In genomic region chr11:66122017-66122416, GRCm38 (mm10) we compare ENCODE assay signal across 8 mouse cellular contexts. TPM values are rescaled to one million over a fixed set of nuclear protein-coding genes. Genes with fewer than 3 reads are reported as not detected.
DNase-seq lines count a peak whose midpoint lies in the region; ATAC-seq and TF ChIP-seq lines count a peak whose summit lies in the region.

No protein-coding gene starts in this region.

- H3K9me3 ChIP-seq in liver, postnatal 0 days (ENCODE audit: low read length), result no peaks in the 10 kb centered on the region

- TF ChIP-seq CTCF in liver, postnatal 0 days (IDR thresholded peaks at IDR 0.05; ENCODE audit: low read depth), result peak; percentile 73

- no peak overlapping the region for H3K9ac ChIP-seq in liver, postnatal 0 days (replicated peaks)

- H3K27ac ChIP-seq in liver, postnatal 0 days (ENCODE audit: low read depth), result no peak overlapping the region

- peak; percentile 27 for DNase-seq in cerebellum, adult 11 months
- peak; percentile 5 for DNase-seq in thymus, postnatal 14 days
- DNase-seq in thymus, postnatal 36 days, result no peak
- DNase-seq in embryo, embryonic 11 days, result peak; percentile 66
- DNase-seq in induced T-regulatory cell, adult 2 months (ENCODE audit: low read depth), result peak; percentile 11
- peak; percentile 40 for DNase-seq in liver, postnatal 0 days
- peak; percentile 62 for DNase-seq in right cerebral cortex, postnatal 14 days

- no peaks in the 10 kb centered on the region for H3K36me3 ChIP-seq in liver, postnatal 0 days (replicated peaks; ENCODE audit: insufficient read depth, low read length)

- H3K27me3 ChIP-seq in liver, postnatal 0 days (ENCODE audit: insufficient read depth, low read length), result no peaks in the 10 kb centered on the region

- WGBS in liver, postnatal 0 days (ENCODE audit: insufficient replicate concordance), result 20% methylated on average over 3 of the region's 3 CpGs

- TF ChIP-seq EP300 in liver, postnatal 0 days (IDR thresholded peaks at IDR 0.05; ENCODE audit: low read depth), result no peak

- H3K4me2 ChIP-seq in liver, postnatal 0 days (ENCODE audit: low read depth, low read length), result no peak overlapping the region

- ATAC-seq in cerebellum, adult (ENCODE audit: insufficient number of reproducible peaks, low FRiP score, low TSS enrichment), result no peak
- ATAC-seq in liver, postnatal 0 days, result no peak

- no peaks in the 10 kb centered on the region for H3K4me1 ChIP-seq in liver, postnatal 0 days (ENCODE audit: insufficient read depth)

- H3K4me3 ChIP-seq in liver, postnatal 0 days (ENCODE audit: low read depth, low read length), result no peak overlapping the region

RNA-seq across cellular contexts. Expression of gene Dnah9, which starts 46.3 kb away (rescaled TPM):
- not detected in 2 replicates for polyA plus RNA-seq in liver, postnatal 0 days (2015; fragmentation: Nextera tagmentation; extraction: Ambion mirVana)

Comparison
In these comparisons a context has a peak if more than half of its experiments do, and no peak if none do; other contexts are left out.
1. DNase-seq: peak in cerebellum, adult 11 months (single experiment), thymus, postnatal 14 days (single experiment), embryo, embryonic 11 days (single experiment), induced T-regulatory cell, adult 2 months (single experiment), liver, postnatal 0 days (single experiment) and right cerebral cortex, postnatal 14 days (single experiment); none in thymus, postnatal 36 days (0 of 2).